ENCODE assay signal across 7 mouse cellular contexts in the genomic region with DNA sequence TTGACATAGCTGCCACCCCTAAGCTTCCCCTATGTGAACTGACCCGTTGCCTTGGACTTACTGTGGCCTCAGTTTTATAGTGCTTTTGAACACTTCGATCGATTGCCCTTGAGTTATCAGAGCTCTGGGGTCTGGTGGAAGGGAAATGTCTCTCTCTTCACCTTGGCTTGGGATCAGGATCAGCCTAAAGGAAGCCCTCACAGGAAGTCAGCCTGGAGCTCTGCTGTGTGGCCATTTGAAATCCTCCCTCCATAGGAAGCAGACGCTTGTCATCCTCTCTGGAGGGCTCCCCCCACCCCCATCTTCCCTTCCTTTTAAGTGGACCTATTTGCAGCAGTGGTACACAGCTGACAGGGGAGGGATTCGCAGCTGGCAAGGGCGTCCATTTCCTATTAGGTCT. TPM values are rescaled to one million over a fixed set of nuclear protein-coding genes. Genes with fewer than 3 reads are reported as not detected.
DNase-seq lines count a peak whose midpoint lies in the region; ATAC-seq lines count a peak whose summit lies in the region.

No protein-coding gene starts in this region.

- H3K4me3 ChIP-seq in intestine, embryonic 15.5 days (replicated peaks) = peak overlapping the region; percentile 20
- H3K4me3 ChIP-seq in liver, embryonic 16.5 days (ENCODE audit: low read depth, low read length) = no peak overlapping the region

- peak overlapping the region; percentile 88 for H3K4me2 ChIP-seq in intestine, embryonic 15.5 days (replicated peaks)
- H3K4me2 ChIP-seq in liver, embryonic 16.5 days (ENCODE audit: low read depth, low read length) = no peak overlapping the region

- H3K9me3 ChIP-seq in intestine, embryonic 15.5 days = no peaks in the 10 kb centered on the region
- H3K9me3 ChIP-seq in liver, embryonic 16.5 days (replicated peaks; ENCODE audit: control insufficient read depth, low read length) = no peaks in the 10 kb centered on the region

- no peaks in the 10 kb centered on the region for H3K27me3 ChIP-seq in intestine, embryonic 15.5 days (replicated peaks)
- peaks cover 19% of the 10 kb centered on the region for H3K27me3 ChIP-seq in liver, embryonic 16.5 days (ENCODE audit: control insufficient read depth, insufficient read depth, low read depth, low read length)

- intact Hi-C loops in left cerebral cortex, postnatal 14 days (cut with DNase I) = no loop called here

- WGBS in intestine, embryonic 15.5 days = 50% methylated on average over 6 of the region's 6 CpGs
- WGBS in liver, embryonic 16.5 days (ENCODE audit: insufficient replicate concordance) = 20% methylated on average over 6 of the region's 6 CpGs

- DNase-seq in embryo, embryonic 11 days = peak; percentile 30
- peak; percentile 24 to 37 for DNase-seq in gastrocnemius, postnatal 4 days (ENCODE audit: low spot score in 2 of 2)
- DNase-seq in yolk sac, embryonic 10.5 days (ENCODE audit: low spot score) = peak; percentile 17
- no peak for DNase-seq in cerebellum, postnatal 4 days (ENCODE audit: low spot score in 2 of 2)
- DNase-seq in left cerebral cortex, postnatal 14 days (ENCODE audit: low spot score in 2 of 2) = no peak

- ATAC-seq in intestine, embryonic 15.5 days = no peak
- ATAC-seq in liver, embryonic 16.5 days (ENCODE audit: low read depth) = peak; percentile 46; the same call in 1 of the 2 replicates

- H3K27ac ChIP-seq in intestine, embryonic 15.5 days = peak overlapping the region; percentile 7; the same call in 1 of the 2 replicates
- no peak overlapping the region for H3K27ac ChIP-seq in liver, embryonic 16.5 days (ENCODE audit: low read length)

- no peaks in the 10 kb centered on the region for H3K36me3 ChIP-seq in intestine, embryonic 15.5 days
- H3K36me3 ChIP-seq in liver, embryonic 16.5 days (ENCODE audit: control insufficient read depth, insufficient read depth) = no peaks in the 10 kb centered on the region

- no peak overlapping the region for H3K9ac ChIP-seq in intestine, embryonic 15.5 days
- no peak overlapping the region for H3K9ac ChIP-seq in liver, embryonic 16.5 days (ENCODE audit: low read depth, low read length)

- peaks cover 13% of the 10 kb centered on the region; the same call in 1 of the 2 replicates for H3K4me1 ChIP-seq in intestine, embryonic 15.5 days (replicated peaks)
- no peaks in the 10 kb centered on the region for H3K4me1 ChIP-seq in liver, embryonic 16.5 days (ENCODE audit: control insufficient read depth, low read depth, low read length)

RNA-seq across cellular contexts. Expression of gene Rhoj, which starts 1.6 kb away (rescaled TPM):
- total RNA-seq in gastrocnemius, postnatal 4 days (2021) = 10 to 100 TPM; 60.0 TPM
- polyA plus RNA-seq in intestine, embryonic 15.5 days (2015; fragmentation: Nextera tagmentation; extraction: Ambion mirVana) = 37.7 and 38.4 TPM in 2 replicates
- polyA plus RNA-seq in liver, embryonic 16.5 days (2015; fragmentation: Nextera tagmentation; extraction: Ambion mirVana) = 6.6 and 6.9 TPM in 2 replicates
- total RNA-seq in left cerebral cortex, postnatal 14 days (2021) = 1 to 10 TPM; 6.8 to 8.5 TPM

Comparison
In these comparisons a context has a peak if more than half of its experiments do, and no peak if none do; other contexts are left out.
1. DNase-seq: peak in embryo, embryonic 11 days (single experiment), gastrocnemius, postnatal 4 days (2 of 2) and yolk sac, embryonic 10.5 days (single experiment); none in cerebellum, postnatal 4 days (0 of 2) and left cerebral cortex, postnatal 14 days (0 of 2).
2. RNA of gene Rhoj, which starts 1.6 kb away (total RNA-seq): 60.0 TPM in gastrocnemius, postnatal 4 days; 6.8 to 8.5 TPM in left cerebral cortex, postnatal 14 days; every median in the first group is over 4 times any median in the second.